Mouse (Mus musculus) testis, postnatal 10 days (tissue): ENCODE measurements around the gene Trat1.

Experiments used
- DNase-seq: peaks from one replicate; pipeline ENCODE4 v3.0.0; 2021; ENCODE audit warnings: low spot score

Gene Trat1

DNA sequence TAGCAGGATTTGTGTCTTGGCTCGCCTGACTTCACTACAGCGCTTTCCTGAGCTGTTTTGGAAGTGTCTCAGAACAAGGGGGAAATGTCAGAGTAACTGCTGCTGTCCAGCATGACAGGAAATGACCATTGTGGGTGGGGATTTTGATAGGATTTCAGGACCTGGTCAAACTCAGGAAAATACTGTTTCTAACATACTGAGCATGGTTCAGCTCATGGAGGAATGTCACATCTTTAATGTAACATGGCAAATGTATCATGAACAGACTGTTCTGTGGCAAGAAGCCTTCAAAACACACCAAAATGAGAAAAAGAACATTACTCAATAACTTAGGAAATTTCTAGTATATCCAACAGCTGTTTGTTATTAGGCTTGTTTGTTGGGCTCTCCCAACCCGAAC is 52.1 kb downstream of the Trat1 start:
- no peak for DNase-seq

DNA sequence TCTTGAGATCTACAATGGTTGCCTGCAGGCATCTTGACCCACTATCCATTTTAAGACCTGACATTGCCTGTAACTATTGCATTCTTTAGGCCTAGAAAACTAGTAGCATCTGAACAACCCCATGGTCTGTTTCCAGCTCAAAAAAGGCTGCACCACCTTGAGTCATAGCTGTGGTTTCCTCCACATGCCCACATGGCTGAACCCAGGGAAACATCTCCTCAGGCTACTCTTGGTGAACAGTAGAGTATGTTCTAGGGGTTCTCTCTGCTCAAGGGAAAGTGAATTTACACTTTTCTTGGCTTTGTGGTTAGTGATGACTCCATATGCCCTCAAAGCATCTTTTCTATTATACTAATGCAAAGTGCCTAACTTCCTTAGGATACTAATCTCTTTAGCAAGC is 55.5 kb downstream of the Trat1 start:
- no peak for DNase-seq

DNA sequence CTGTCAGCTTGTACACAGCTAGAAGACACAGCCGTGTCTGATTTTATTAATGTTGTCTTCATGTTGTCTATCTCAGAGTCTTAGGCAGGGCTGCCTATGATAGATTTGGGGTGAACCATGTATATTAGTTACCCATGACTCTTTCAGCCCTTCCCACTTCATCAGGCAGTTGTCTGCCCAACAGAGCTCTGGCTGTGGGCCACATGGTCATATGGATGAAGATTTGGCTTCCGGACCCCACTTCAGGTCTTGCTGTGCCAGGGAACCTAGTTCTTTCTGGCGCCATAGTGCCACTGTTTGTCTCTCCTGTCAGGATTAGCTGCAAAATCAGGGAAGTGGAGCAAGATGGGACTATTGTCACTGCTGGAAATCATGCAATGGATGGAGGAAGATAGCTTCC is 69.9 kb downstream of the Trat1 start:
- no peak for DNase-seq
